Mouse (Mus musculus): Measurements from ENCODE around the gene Prkar2a. TPM values are rescaled to one million over a fixed set of nuclear protein-coding genes. Genes with fewer than 3 reads are reported as not detected.
A peak's percentile ranks its signal among the peaks of the same experiment; 100 is the strongest.
"Not testable (repeated sequence)": the region's sequence is repeated elsewhere in the genome, so short reads cannot be mapped to it uniquely, and the experiment has no call there.

The Prkar2a gene
- polyA plus RNA-seq, 1 experiment from 2014 or later = 22.2 TPM

- no peaks in the 10 kb centered on the region for H3K27me3 ChIP-seq (ENCODE audit: control insufficient read depth, insufficient read depth, low read length)
- TF ChIP-seq EP300 (optimal IDR thresholded peaks at IDR 0.05) = no peak
- TF ChIP-seq CTCF (IDR thresholded peaks at IDR 0.05; ENCODE audit: low read depth) = no peak
- H3K4me1 ChIP-seq (replicated peaks; ENCODE audit: control insufficient read depth, insufficient read depth) = 0 out of 2 replicates have a peak, but pooled peaks cover 2% of the 10 kb centered on the region
- H3K27ac ChIP-seq (replicated peaks) = no peak overlapping the region
- H3K4me2 ChIP-seq (replicated peaks; ENCODE audit: low read depth) = no peak overlapping the region
- H3K4me3 ChIP-seq (ENCODE audit: low read depth, low read length) = no peak overlapping the region
- H3K9ac ChIP-seq (ENCODE audit: low read length) = no peak overlapping the region
- no peaks in the 10 kb centered on the region for H3K9me3 ChIP-seq (ENCODE audit: control insufficient read depth, low read length)
- WGBS = 70% methylated on average over 10 of the region's 10 CpGs
- DNase-seq (ENCODE audit: low spot score) (no peak), ATAC-seq (ENCODE audit: low FRiP score, low TSS enrichment) (no peak)
- no peaks in the 10 kb centered on the region for H3K36me3 ChIP-seq (ENCODE audit: control insufficient read depth, insufficient read depth, low read length)
Observed at GRCm38 (mm10) chr9:108654566-108655464, 34.3 kb upstream of the Prkar2a start.

GRCm38 (mm10) chr9:108655865-108656264 lies 33.2 kb upstream of the Prkar2a start:
- not testable (repeated sequence) for H3K27ac ChIP-seq (replicated peaks); H3K4me2 ChIP-seq (replicated peaks; ENCODE audit: low read depth); DNase-seq (ENCODE audit: low spot score); H3K27me3 ChIP-seq (ENCODE audit: control insufficient read depth, insufficient read depth, low read length); H3K9ac ChIP-seq (ENCODE audit: low read length); H3K4me3 ChIP-seq (ENCODE audit: low read depth, low read length); H3K4me1 ChIP-seq (replicated peaks; ENCODE audit: control insufficient read depth, insufficient read depth); H3K36me3 ChIP-seq (ENCODE audit: control insufficient read depth, insufficient read depth, low read length); H3K9me3 ChIP-seq (ENCODE audit: control insufficient read depth, low read length); ATAC-seq (ENCODE audit: low FRiP score, low TSS enrichment)
- WGBS = 56% methylated on average over 6 of the region's 7 CpGs

- no peaks in the 10 kb centered on the region for H3K36me3 ChIP-seq (ENCODE audit: control insufficient read depth, insufficient read depth, low read length)
- peak within 1 kb of the TSS; percentile 61 for H3K4me3 ChIP-seq (ENCODE audit: low read depth, low read length)
- H3K9ac ChIP-seq (ENCODE audit: low read length) = peak within 1 kb of the TSS; percentile 71
- 2% methylated on average over 36 of the region's 37 CpGs for WGBS
- ATAC-seq (ENCODE audit: low FRiP score, low TSS enrichment) (peak; percentile 96), DNase-seq (ENCODE audit: low spot score) (peak; percentile 91)
- no peaks in the 10 kb centered on the region for H3K9me3 ChIP-seq (ENCODE audit: control insufficient read depth, low read length)
- peak within 1 kb of the TSS; percentile 63 for H3K27ac ChIP-seq (replicated peaks)
- H3K4me2 ChIP-seq (replicated peaks; ENCODE audit: low read depth) = peak within 1 kb of the TSS; percentile 81
- H3K27me3 ChIP-seq (ENCODE audit: control insufficient read depth, insufficient read depth, low read length) = no peaks in the 10 kb centered on the region
- TF ChIP-seq EP300 (optimal IDR thresholded peaks at IDR 0.05) (no peak), CTCF (IDR thresholded peaks at IDR 0.05; ENCODE audit: low read depth) (0 out of 2 replicates have a peak, but pooled peaks have one; percentile 3)
- no peaks in the 10 kb centered on the region for H3K4me1 ChIP-seq (replicated peaks; ENCODE audit: control insufficient read depth, insufficient read depth)
Observed at GRCm38 (mm10) chr9:108661677-108662612, 27.2 kb upstream of the Prkar2a start, which contains the start of gene Slc25a20. TSS of gene Slc25a20 (plus strand) at chr9:108662088.

GRCm38 (mm10) chr9:108662660-108663059 lies 26.5 kb upstream of the Prkar2a start:
- WGBS = 30% methylated on average over 6 of the region's 6 CpGs
- Histone ChIP-seq H3K4me2 (replicated peaks; ENCODE audit: low read depth) (peak overlapping the region; percentile 81), H3K4me3 (ENCODE audit: low read depth, low read length) (peak overlapping the region; percentile 61), H3K36me3 (ENCODE audit: control insufficient read depth, insufficient read depth, low read length) (no peaks in the 10 kb centered on the region), H3K9me3 (ENCODE audit: control insufficient read depth, low read length) (no peaks in the 10 kb centered on the region), H3K9ac (ENCODE audit: low read length) (peak overlapping the region; percentile 71), H3K4me1 (replicated peaks; ENCODE audit: control insufficient read depth, insufficient read depth) (no peaks in the 10 kb centered on the region), H3K27ac (replicated peaks) (peak overlapping the region; percentile 63), H3K27me3 (ENCODE audit: control insufficient read depth, insufficient read depth, low read length) (no peaks in the 10 kb centered on the region)
- ATAC-seq (ENCODE audit: low FRiP score, low TSS enrichment) (no peak), DNase-seq (ENCODE audit: low spot score) (no peak)
- TF ChIP-seq CTCF (IDR thresholded peaks at IDR 0.05; ENCODE audit: low read depth) (no peak), EP300 (optimal IDR thresholded peaks at IDR 0.05) (no peak)

GRCm38 (mm10) chr9:108669875-108670274 lies 19.2 kb upstream of the Prkar2a start:
- 65% methylated on average over 8 of the region's 8 CpGs for WGBS
- Histone ChIP-seq H3K4me1 (replicated peaks; ENCODE audit: control insufficient read depth, insufficient read depth) (no peaks in the 10 kb centered on the region), H3K9ac (ENCODE audit: low read length) (no peak overlapping the region), H3K27ac (replicated peaks) (no peak overlapping the region), H3K36me3 (ENCODE audit: control insufficient read depth, insufficient read depth, low read length) (peaks cover 14% of the 10 kb centered on the region), H3K4me3 (ENCODE audit: low read depth, low read length) (no peak overlapping the region), H3K9me3 (ENCODE audit: control insufficient read depth, low read length) (no peaks in the 10 kb centered on the region), H3K4me2 (replicated peaks; ENCODE audit: low read depth) (no peak overlapping the region), H3K27me3 (ENCODE audit: control insufficient read depth, insufficient read depth, low read length) (no peaks in the 10 kb centered on the region)
- DNase-seq (ENCODE audit: low spot score) (peak; percentile 45), ATAC-seq (ENCODE audit: low FRiP score, low TSS enrichment) (no peak)
- TF ChIP-seq CTCF (IDR thresholded peaks at IDR 0.05; ENCODE audit: low read depth) (peak; percentile 75), EP300 (optimal IDR thresholded peaks at IDR 0.05) (no peak)
